Mouse (Mus musculus): ENCODE results near the gene Gm13305.
"Not testable (repeated sequence)": the region's sequence is repeated elsewhere in the genome, so short reads cannot be mapped to it uniquely, and the experiment has no call there.

Gene Gm13305

DNA sequence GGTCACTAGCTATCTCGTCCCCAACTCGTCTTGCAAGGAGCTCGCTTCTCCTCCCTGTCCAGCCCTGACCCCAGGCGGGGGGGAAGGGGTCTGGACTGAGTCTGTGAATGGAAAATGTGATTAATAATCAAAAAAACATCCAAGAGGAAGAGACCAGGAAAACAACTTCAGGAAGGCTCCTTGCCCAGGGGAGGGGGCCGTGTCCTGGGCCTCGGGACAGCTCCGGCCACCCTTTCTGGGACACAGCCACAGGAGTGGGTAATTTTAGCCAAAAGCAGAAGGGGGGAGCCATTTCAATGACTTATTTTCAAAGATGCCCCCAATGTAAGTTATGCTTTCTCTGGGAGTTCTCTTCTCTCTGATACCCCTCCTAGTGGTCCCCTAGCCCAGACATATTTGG is at the start of gene Gm13305:
Gene Gm13305, minus strand, starts transcription at position 101 of the 400 bp plus-strand sequence.
- DNase-seq: not testable (repeated sequence)

DNA sequence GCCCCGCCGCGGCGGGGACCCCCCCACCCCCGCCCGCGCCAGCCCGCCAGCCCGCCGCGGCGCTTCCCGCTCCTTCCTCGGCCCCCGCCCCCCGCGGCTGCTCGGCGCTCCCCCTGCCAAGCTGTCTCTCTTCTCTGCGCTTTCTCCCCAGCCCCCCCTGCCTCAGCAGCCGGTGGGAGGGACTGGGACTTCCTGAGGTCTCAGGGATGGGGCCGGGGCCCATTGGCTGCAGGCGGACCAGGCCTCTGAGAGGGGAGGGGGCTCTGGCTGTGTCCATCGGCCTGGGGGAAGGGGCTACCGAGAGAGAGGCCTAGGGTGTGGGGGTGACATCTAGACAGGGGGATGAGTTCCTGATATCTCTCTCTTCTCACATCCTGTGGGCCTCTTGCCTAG is 16.6 kb upstream of the Gm13305 start:
- not testable (repeated sequence) for DNase-seq

DNA sequence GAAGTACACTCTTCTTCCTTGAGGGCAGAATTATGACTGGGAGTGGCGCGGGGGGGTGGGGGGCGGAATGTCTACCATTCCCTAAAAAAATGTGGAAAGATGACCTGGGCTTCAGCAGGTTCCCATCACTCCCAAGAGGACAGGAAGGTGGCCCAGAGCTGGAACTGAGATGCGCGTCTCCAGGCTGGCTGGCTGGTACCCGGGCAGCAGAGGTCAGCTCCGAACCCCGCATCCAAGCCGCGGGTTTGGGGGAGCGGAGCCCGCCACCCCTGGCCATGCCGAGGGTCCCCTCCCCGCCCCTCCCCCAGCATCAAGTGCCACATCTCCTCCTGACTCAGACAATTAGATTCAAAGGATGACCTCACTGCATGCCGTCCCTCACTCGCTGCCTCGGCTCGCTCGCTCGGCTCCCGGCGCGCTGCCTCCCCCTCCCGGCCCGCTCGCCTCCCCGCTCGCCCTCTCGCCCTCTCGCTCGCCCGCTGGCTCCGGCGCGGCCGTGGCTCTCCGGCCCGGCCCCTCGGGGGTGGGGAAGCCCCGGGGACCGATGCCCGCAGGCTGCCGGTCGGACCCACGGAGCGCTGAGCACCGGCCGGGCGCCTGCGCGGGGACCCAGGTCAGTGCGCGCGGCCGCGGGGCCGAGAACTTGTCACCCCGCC is 16.0 kb upstream of the Gm13305 start:
- DNase-seq: not testable (repeated sequence)

GRCm38 (mm10) chr4:42183234-42184197 is 15.1 kb upstream of the Gm13305 start:
- DNase-seq: not testable (repeated sequence)

- DNase-seq: not testable (repeated sequence)
These were observed 9.8 kb upstream of the Gm13305 start for GRCm38 (mm10) chr4:42178243-42178642.

GRCm38 (mm10) chr4:42153136-42153535 is 15.3 kb downstream of the Gm13305 start, which contains the start of gene Gm13306:
TSS of gene Gm13306 (plus strand) at chr4:42153436.
- DNase-seq: not testable (repeated sequence)

- DNase-seq: not testable (repeated sequence)
These were observed 53.9 kb downstream of the Gm13305 start, which contains the start of gene Gm13304 for GRCm38 (mm10) chr4:42114517-42114916. TSS of gene Gm13304 (plus strand) at chr4:42114817.

Measured in kidney, postnatal 14 days (tissue).